Mouse (Mus musculus) retina, adult 2 months (tissue): ENCODE measurements at regions not wholly inside any gene's neighbourhood (a gene's known extent, or its start where the extent isn't known, plus 50 kb on each side); places are given as distances from the start of the nearest gene placed in this dataset.

ENCODE experiments used
- DNase-seq: peaks from one replicate; pipeline ENCODE4 v3.0.0-alpha.2; 2012; ENCODE audit warnings: low read depth, low spot score

- DNase-seq: no peak
These were observed 279.4 kb downstream of the Actr3 start for GRCm38 (mm10) chr1:125156093-125156492.

GRCm38 (mm10) chr1:125149817-125150216 lies 285.7 kb downstream of the Actr3 start:
- DNase-seq: no peak

- no peak for DNase-seq
These were observed 311.7 kb downstream of the Actr3 start for GRCm38 (mm10) chr1:125123861-125124260.

GRCm38 (mm10) chr1:125100596-125100995 lies 334.9 kb downstream of the Actr3 start:
- DNase-seq: peak; percentile 79

GRCm38 (mm10) chr1:125084906-125085305 lies 350.6 kb downstream of the Actr3 start:
- DNase-seq: no peak

GRCm38 (mm10) chr1:125039572-125040326 lies 395.8 kb downstream of the Actr3 start:
- no peak for DNase-seq

- DNase-seq: no peak
These were observed 422.2 kb downstream of the Actr3 start for GRCm38 (mm10) chr1:125013301-125013700.

- DNase-seq: no peak
These were observed 423.6 kb downstream of the Actr3 start for GRCm38 (mm10) chr1:125011893-125012292.

- no peak for DNase-seq
These were observed 437.9 kb downstream of the Actr3 start for GRCm38 (mm10) chr1:124997577-124997976.

- DNase-seq: no peak
These were observed 484.7 kb downstream of the Actr3 start for GRCm38 (mm10) chr1:124950849-124951248.

GRCm38 (mm10) chr1:124904373-124904772 lies 531.2 kb downstream of the Actr3 start:
- no peak for DNase-seq

GRCm38 (mm10) chr1:124871148-124871547 lies 564.4 kb downstream of the Actr3 start:
- DNase-seq: no peak

- no peak for DNase-seq
These were observed 569.3 kb downstream of the Actr3 start for GRCm38 (mm10) chr1:124866248-124866647.

GRCm38 (mm10) chr1:124845681-124846080 lies 589.8 kb downstream of the Actr3 start:
- no peak for DNase-seq

- DNase-seq: no peak
These were observed 609.8 kb downstream of the Actr3 start for GRCm38 (mm10) chr1:124825717-124826116.

GRCm38 (mm10) chr1:124793026-124793425 lies 642.5 kb downstream of the Actr3 start:
- DNase-seq: no peak

GRCm38 (mm10) chr1:124790646-124791045 lies 644.9 kb downstream of the Actr3 start:
- DNase-seq: no peak

GRCm38 (mm10) chr1:124790130-124790529 lies 645.4 kb downstream of the Actr3 start:
- DNase-seq: no peak

GRCm38 (mm10) chr1:124783066-124783465 lies 652.5 kb downstream of the Actr3 start:
- DNase-seq: no peak

- no peak for DNase-seq
These were observed 657.8 kb downstream of the Actr3 start for GRCm38 (mm10) chr1:124777685-124778084.

- no peak for DNase-seq
These were observed 678.8 kb downstream of the Actr3 start for GRCm38 (mm10) chr1:124756721-124757120.

- no peak for DNase-seq
These were observed 694.4 kb upstream of the Dpp10 start for GRCm38 (mm10) chr1:124739777-124740176.

GRCm38 (mm10) chr1:124730364-124730763 lies 685.0 kb upstream of the Dpp10 start:
- no peak for DNase-seq

- peak; percentile 53 for DNase-seq
These were observed 672.7 kb upstream of the Dpp10 start for GRCm38 (mm10) chr1:124718065-124718464.
